Mouse (Mus musculus) neural tube, embryonic 14.5 days (tissue): ENCODE measurements at regions not wholly inside any gene's neighbourhood (a gene's known extent, or its start where the extent isn't known, plus 50 kb on each side); places are given as distances from the start of the nearest gene placed in this dataset.

Experiments used
- ATAC-seq: fragments of 200-750 bp; cut with Nextera tagmentation; 2 replicates; pipeline ENCODE4 v1.8.0; 2017; ENCODE audit warnings: low read depth, mild to moderate bottlenecking, moderate TSS enrichment, moderate library complexity
- H3K27ac ChIP-seq: fragments of 300-500 bp; sonication (generic); 2 replicates; pipeline ENCODE4 v1.5.1; 2014; ENCODE audit warnings: low read depth, mild to moderate bottlenecking, control low read depth, low read length, moderate library complexity, mixed read lengths
- H3K27me3 ChIP-seq: fragments of 300-500 bp; sonication (generic); 2 replicates; pipeline ENCODE4 v1.6.1; 2014; ENCODE audit warnings: low read length; ENCODE audit not compliant: control insufficient read depth, insufficient read depth
- H3K36me3 ChIP-seq: fragments of 300-500 bp; sonication (generic); 2 replicates; pipeline ENCODE4 v1.6.1; 2014; ENCODE audit warnings: low read length, mixed read lengths; ENCODE audit not compliant: control insufficient read depth, insufficient read depth
- H3K4me1 ChIP-seq: fragments of 300-500 bp; sonication (generic); 2 replicates; pipeline ENCODE4 v1.6.1; 2014; ENCODE audit warnings: low read length; ENCODE audit not compliant: control insufficient read depth, insufficient read depth
- H3K4me2 ChIP-seq: fragments of 300-500 bp; sonication (generic); 2 replicates; pipeline ENCODE4 v1.6.1; 2014; ENCODE audit warnings: mild to moderate bottlenecking, low read depth, low read length, control low read depth
- H3K4me3 ChIP-seq: fragments of 300-500 bp; sonication (generic); 2 replicates; pipeline ENCODE4 v1.5.1; 2014; ENCODE audit warnings: low read depth, low read length, control low read depth, mixed read lengths
- H3K9ac ChIP-seq: fragments of 300-500 bp; sonication (generic); replicated peaks from 2 replicates; pipeline ENCODE4 v1.6.1; 2014; ENCODE audit warnings: low read depth, mild to moderate bottlenecking, control low read depth, low read length, mixed read lengths
- H3K9me3 ChIP-seq: fragments of 300-500 bp; sonication (generic); 2 replicates; pipeline ENCODE4 v1.6.1; 2016; ENCODE audit warnings: low read length; ENCODE audit not compliant: control insufficient read depth
- WGBS: fragments of 180-500 bp; shearing (Covaris S2); extraction: QIAGEN DNeasy Blood & Tissue Kit; methylation state at CpG from one replicate; pipeline ENCODE4 v1.1.7; 2014; 5-methylcytosine and 5-hydroxymethylcytosine counted together

DNA sequence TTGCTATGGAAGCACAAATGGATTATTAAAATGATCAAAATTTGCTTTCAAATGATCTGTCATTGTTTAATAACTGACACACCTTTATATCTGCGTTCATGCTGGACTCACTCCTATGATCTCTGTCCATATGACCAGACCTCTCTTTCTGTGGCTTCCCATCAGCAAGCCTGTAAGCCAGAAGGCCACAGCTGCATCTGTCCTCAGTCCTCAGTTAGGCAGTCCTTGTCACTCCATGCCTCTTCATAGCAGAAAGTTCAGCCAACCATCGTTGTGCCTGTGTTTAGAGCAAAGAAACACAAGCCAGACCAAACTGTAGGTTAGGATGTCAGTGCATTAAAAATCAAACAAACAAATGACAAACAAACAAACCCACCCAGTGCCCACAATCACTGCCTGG is 107.2 kb upstream of the Tsc22d1 start:
- Histone ChIP-seq H3K9ac (no peak overlapping the region), H3K4me3 (no peak overlapping the region), H3K4me2 (no peak overlapping the region), H3K36me3 (no peaks in the 10 kb centered on the region), H3K27me3 (no peaks in the 10 kb centered on the region), H3K27ac (no peak overlapping the region), H3K9me3 (no peaks in the 10 kb centered on the region), H3K4me1 (no peaks in the 10 kb centered on the region)
- no peak for ATAC-seq
- 74% methylated on average over 2 of the region's 2 CpGs for WGBS

GRCm38 (mm10) chr14:76308188-76308812 is 106.5 kb upstream of the Tsc22d1 start:
- Histone ChIP-seq H3K27me3 (no peaks in the 10 kb centered on the region), H3K9me3 (no peaks in the 10 kb centered on the region), H3K4me3 (peak overlapping the region; percentile 9; the same call in 1 of the 2 replicates), H3K36me3 (no peaks in the 10 kb centered on the region), H3K4me2 (peak overlapping the region; percentile 36), H3K9ac (0 out of 2 replicates have a peak overlapping the region, but pooled peaks have one; percentile 17), H3K4me1 (peaks cover 3% of the 10 kb centered on the region; the same call in 1 of the 2 replicates), H3K27ac (no peak overlapping the region)
- 28% methylated on average over 12 of the region's 12 CpGs for WGBS
- ATAC-seq: no peak

DNA sequence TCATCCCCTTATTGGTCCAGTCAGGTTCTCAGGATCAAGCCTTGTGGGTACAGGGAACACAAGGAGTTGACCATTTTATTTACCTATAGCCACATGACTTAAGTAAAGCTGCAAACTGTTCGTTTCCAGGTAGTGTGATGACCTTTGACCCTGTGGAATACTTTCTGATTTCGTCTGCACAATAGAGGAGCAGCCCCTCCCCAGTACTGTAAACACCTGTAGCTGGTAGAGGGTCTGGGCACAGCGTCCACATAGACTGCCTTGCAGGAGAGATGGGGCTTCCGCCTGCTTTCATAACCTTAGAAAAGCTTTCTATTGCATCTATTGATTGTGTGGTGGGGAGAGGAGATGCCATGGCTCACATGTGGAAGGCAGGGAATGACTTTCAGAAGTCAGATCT is 105.2 kb upstream of the Tsc22d1 start:
- Histone ChIP-seq H3K4me3 (no peak overlapping the region), H3K4me2 (no peak overlapping the region), H3K36me3 (no peaks in the 10 kb centered on the region), H3K4me1 (peaks cover 3% of the 10 kb centered on the region; the same call in 1 of the 2 replicates), H3K27me3 (no peaks in the 10 kb centered on the region), H3K9me3 (no peaks in the 10 kb centered on the region), H3K27ac (no peak overlapping the region), H3K9ac (no peak overlapping the region)
- ATAC-seq: no peak
- 78% methylated on average over 4 of the region's 4 CpGs for WGBS

DNA sequence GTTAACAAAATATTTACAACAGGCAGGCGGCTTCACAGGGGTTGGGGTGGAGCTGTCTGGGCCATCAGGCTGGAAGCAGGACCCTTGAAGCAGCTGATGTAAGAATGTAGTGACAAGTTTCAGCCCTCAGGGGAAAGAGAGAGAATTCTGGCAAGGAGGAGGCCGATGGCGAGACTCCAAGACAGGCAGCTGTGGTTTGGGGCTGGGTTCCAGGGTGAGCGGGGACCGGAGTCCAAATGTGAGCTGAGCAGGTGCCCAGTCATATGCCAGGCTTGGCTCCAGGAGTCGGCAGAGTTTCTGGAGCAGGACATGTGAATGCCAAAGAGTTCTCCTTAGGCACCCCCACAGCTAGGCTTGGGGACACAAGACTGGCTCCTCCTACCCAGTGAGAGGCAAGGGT is 104.5 kb upstream of the Tsc22d1 start:
- H3K9ac ChIP-seq: no peak overlapping the region

GRCm38 (mm10) chr14:76313424-76314190 is 101.2 kb upstream of the Tsc22d1 start:
- Histone ChIP-seq H3K9me3 (no peaks in the 10 kb centered on the region), H3K4me3 (no peak overlapping the region), H3K27me3 (no peaks in the 10 kb centered on the region), H3K9ac (no peak overlapping the region), H3K4me1 (peaks cover 3% of the 10 kb centered on the region; the same call in 1 of the 2 replicates), H3K27ac (no peak overlapping the region), H3K4me2 (no peak overlapping the region), H3K36me3 (no peaks in the 10 kb centered on the region)
- ATAC-seq: peak; percentile 84; the same call in 1 of the 2 replicates
- 56% methylated on average over 14 of the region's 14 CpGs for WGBS

More for the DNA sequence above, 104.5 kb upstream of the Tsc22d1 start:
- H3K27me3 ChIP-seq: no peaks in the 10 kb centered on the region
- peaks cover 3% of the 10 kb centered on the region; the same call in 1 of the 2 replicates for H3K4me1 ChIP-seq
- no peak overlapping the region for H3K4me2 ChIP-seq
- H3K4me3 ChIP-seq: no peak overlapping the region
- H3K9me3 ChIP-seq: no peaks in the 10 kb centered on the region
- ATAC-seq: peak; percentile 60; the same call in 1 of the 2 replicates
- H3K27ac ChIP-seq: no peak overlapping the region
- 67% methylated on average over 6 of the region's 6 CpGs for WGBS
- no peaks in the 10 kb centered on the region for H3K36me3 ChIP-seq

GRCm38 (mm10) chr14:76318438-76318837 is 96.3 kb upstream of the Tsc22d1 start:
- no peak for ATAC-seq
- no peaks in the 10 kb centered on the region for H3K4me1 ChIP-seq
- no peaks in the 10 kb centered on the region for H3K9me3 ChIP-seq
- no peaks in the 10 kb centered on the region for H3K36me3 ChIP-seq
- no peak overlapping the region for H3K4me2 ChIP-seq
- no peak overlapping the region for H3K9ac ChIP-seq
- H3K27ac ChIP-seq: no peak overlapping the region
- 70% methylated on average over 5 of the region's 5 CpGs for WGBS
- no peaks in the 10 kb centered on the region for H3K27me3 ChIP-seq
- no peak overlapping the region for H3K4me3 ChIP-seq

DNA sequence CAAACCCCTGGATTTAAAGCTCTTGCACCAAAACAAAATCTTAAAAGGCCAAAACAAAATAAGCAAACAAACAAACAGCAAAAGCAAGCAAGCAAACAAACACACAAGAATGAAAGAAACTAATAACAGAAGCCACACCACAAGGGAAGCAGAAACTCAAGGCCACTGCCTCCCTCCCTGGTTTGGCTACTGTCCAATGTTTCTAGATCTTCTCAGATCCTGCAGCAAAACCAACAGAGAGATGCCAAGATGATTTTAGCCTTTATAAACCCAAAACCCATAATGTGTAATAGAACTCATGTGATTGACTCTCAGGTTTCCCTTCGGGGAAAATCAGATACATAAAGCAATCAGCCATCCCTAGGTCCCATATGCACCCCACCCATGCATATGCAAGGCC is 90.5 kb upstream of the Tsc22d1 start:
- Histone ChIP-seq H3K4me3 (no peak overlapping the region), H3K9me3 (no peaks in the 10 kb centered on the region), H3K36me3 (no peaks in the 10 kb centered on the region), H3K9ac (no peak overlapping the region), H3K27me3 (no peaks in the 10 kb centered on the region), H3K27ac (no peak overlapping the region), H3K4me1 (no peaks in the 10 kb centered on the region), H3K4me2 (no peak overlapping the region)
- 79% methylated on average over 1 of the region's 1 CpGs for WGBS
- no peak for ATAC-seq

- Histone ChIP-seq H3K36me3 (no peaks in the 10 kb centered on the region), H3K4me2 (no peak overlapping the region), H3K27me3 (no peaks in the 10 kb centered on the region), H3K9me3 (no peaks in the 10 kb centered on the region), H3K9ac (no peak overlapping the region), H3K4me1 (no peaks in the 10 kb centered on the region), H3K27ac (no peak overlapping the region), H3K4me3 (no peak overlapping the region)
- ATAC-seq: no peak
- 82% methylated on average over 5 of the region's 5 CpGs for WGBS
These were observed 84.8 kb upstream of the Tsc22d1 start for GRCm38 (mm10) chr14:76329983-76330382.
